Comparison of ENCODE assay signal across 12 mouse cellular contexts in the genomic region with DNA sequence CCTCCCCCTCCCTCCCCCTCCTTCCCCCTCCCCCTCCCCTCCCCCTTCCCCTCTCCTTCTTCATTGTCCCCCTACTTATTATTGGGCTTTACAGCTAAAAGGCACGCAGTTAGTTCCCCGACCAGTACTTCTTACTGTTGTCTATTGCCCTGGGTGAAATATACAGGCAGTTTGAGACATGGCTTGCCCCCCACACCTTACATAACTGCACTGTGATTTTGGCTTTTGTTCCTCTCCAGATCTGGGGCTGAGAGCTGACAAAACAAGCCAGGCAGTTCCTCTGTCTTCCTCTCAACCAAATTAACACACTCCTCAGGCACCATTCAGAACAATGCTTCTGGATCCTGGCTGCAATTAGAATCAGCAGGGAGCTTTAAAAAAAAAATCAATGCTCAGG.
A peak's percentile ranks its signal among the peaks of the same experiment; 100 is the strongest.
DNase-seq lines count a peak whose midpoint lies in the region; ATAC-seq lines count a peak whose summit lies in the region.
"Had no signal": no experiment of that assay in that cellular context is flagged by ENCODE, and none has a peak within 500 bp of the region (broad histone marks: within the 10 kb centered on the region; RNA-seq: fewer than 3 reads in every experiment).

No protein-coding gene starts in this region.

- intact Hi-C loops in heart, postnatal 14 days (cut with DNase I): no loop called here

- no peak overlapping the region for H3K27ac ChIP-seq in heart, embryonic 10.5 days
- peak overlapping the region; percentile 38; the same call in 1 of the 2 replicates for H3K27ac ChIP-seq in embryonic facial prominence, embryonic 11.5 days (replicated peaks; ENCODE audit: low read depth, low read length)
- H3K27ac ChIP-seq in hindbrain, embryonic 16.5 days (ENCODE audit: low read depth, low read length): no peak overlapping the region
- peak overlapping the region; percentile 63; the same call in 1 of the 2 replicates for H3K27ac ChIP-seq in neural tube, embryonic 14.5 days (ENCODE audit: low read depth, low read length)
- H3K27ac ChIP-seq: liver, embryonic 14.5 days had no signal

- DNase-seq in heart, embryonic 10.5 days (ENCODE audit: low spot score): no peak
- no peak for DNase-seq in heart, adult 8-10 months (ENCODE audit: low spot score)
- peak; percentile 50 for DNase-seq in embryonic facial prominence, embryonic 11.5 days (ENCODE audit: low spot score)
- DNase-seq in thymus, postnatal 0 days (ENCODE audit: low spot score): no peak
- DNase-seq in right cerebral cortex, postnatal 4 days: no peak
- DNase-seq in heart, postnatal 14 days: no peak
- DNase-seq: adrenal gland, postnatal 25 days had no signal

- WGBS in heart, embryonic 10.5 days: 0% methylated on average over 2 of the region's 2 CpGs
- 6% methylated on average over 2 of the region's 2 CpGs for WGBS in embryonic facial prominence, embryonic 11.5 days
- WGBS in hindbrain, embryonic 16.5 days: 0% methylated on average over 2 of the region's 2 CpGs
- 7% methylated on average over 2 of the region's 2 CpGs for WGBS in neural tube, embryonic 14.5 days

- H3K9me3 ChIP-seq in heart, embryonic 10.5 days: no peaks in the 10 kb centered on the region
- no peaks in the 10 kb centered on the region for H3K9me3 ChIP-seq in embryonic facial prominence, embryonic 11.5 days (replicated peaks; ENCODE audit: control insufficient read depth, low read length)
- no peaks in the 10 kb centered on the region for H3K9me3 ChIP-seq in hindbrain, embryonic 16.5 days (ENCODE audit: control insufficient read depth, low read length)
- no peaks in the 10 kb centered on the region for H3K9me3 ChIP-seq in neural tube, embryonic 14.5 days (ENCODE audit: control insufficient read depth, low read length)

- ATAC-seq in embryonic facial prominence, embryonic 11.5 days (replicated peaks; ENCODE audit: insufficient number of reproducible peaks, low FRiP score, low TSS enrichment, low read depth): no peak
- 0 out of 2 replicates have a peak, but pooled peaks have one; percentile 13 for ATAC-seq in hindbrain, embryonic 16.5 days
- peak; percentile 32; the same call in 1 of the 2 replicates for ATAC-seq in neural tube, embryonic 14.5 days (ENCODE audit: low read depth)
- ATAC-seq: intestine, postnatal 0 days had no signal

- no peaks in the 10 kb centered on the region for H3K36me3 ChIP-seq in heart, embryonic 10.5 days
- no peaks in the 10 kb centered on the region for H3K36me3 ChIP-seq in embryonic facial prominence, embryonic 11.5 days (replicated peaks; ENCODE audit: control insufficient read depth, insufficient read depth, low read depth, low read length)
- H3K36me3 ChIP-seq in hindbrain, embryonic 16.5 days (ENCODE audit: control insufficient read depth, insufficient read depth, low read length): no peaks in the 10 kb centered on the region
- H3K36me3 ChIP-seq in neural tube, embryonic 14.5 days (ENCODE audit: control insufficient read depth, insufficient read depth, low read length): no peaks in the 10 kb centered on the region

- peak overlapping the region; percentile 55; the same call in 1 of the 2 replicates for H3K4me3 ChIP-seq in heart, embryonic 10.5 days
- H3K4me3 ChIP-seq in embryonic facial prominence, embryonic 11.5 days (ENCODE audit: low read depth, low read length): no peak overlapping the region
- no peak overlapping the region for H3K4me3 ChIP-seq in hindbrain, embryonic 16.5 days (ENCODE audit: low read length)
- H3K4me3 ChIP-seq in neural tube, embryonic 14.5 days (ENCODE audit: low read depth, low read length): no peak overlapping the region
- H3K4me3 ChIP-seq: myocyte had no signal

- peaks cover 34% of the 10 kb centered on the region for H3K4me1 ChIP-seq in heart, embryonic 10.5 days
- H3K4me1 ChIP-seq in embryonic facial prominence, embryonic 11.5 days (ENCODE audit: control insufficient read depth, insufficient read depth, low read length): 0 out of 2 replicates have a peak, but pooled peaks cover 3% of the 10 kb centered on the region
- peaks cover 16% of the 10 kb centered on the region for H3K4me1 ChIP-seq in hindbrain, embryonic 16.5 days (ENCODE audit: control insufficient read depth, insufficient read depth, low read depth, low read length)
- peaks cover 19% of the 10 kb centered on the region; the same call in 1 of the 2 replicates for H3K4me1 ChIP-seq in neural tube, embryonic 14.5 days (ENCODE audit: control insufficient read depth, insufficient read depth, low read length)

- H3K27me3 ChIP-seq in heart, embryonic 10.5 days (ENCODE audit: insufficient read depth, poor library complexity, severe bottlenecking): peaks cover 25% of the 10 kb centered on the region
- H3K27me3 ChIP-seq in embryonic facial prominence, embryonic 11.5 days (ENCODE audit: control insufficient read depth, insufficient read depth, low read length): no peaks in the 10 kb centered on the region
- H3K27me3 ChIP-seq in hindbrain, embryonic 16.5 days (replicated peaks; ENCODE audit: control insufficient read depth, insufficient read depth, low read length): peaks cover 2% of the 10 kb centered on the region
- H3K27me3 ChIP-seq in neural tube, embryonic 14.5 days (ENCODE audit: control insufficient read depth, insufficient read depth, low read length): no peaks in the 10 kb centered on the region

- no peak overlapping the region for H3K4me2 ChIP-seq in embryonic facial prominence, embryonic 11.5 days (ENCODE audit: low read depth, low read length)
- H3K4me2 ChIP-seq in hindbrain, embryonic 16.5 days (ENCODE audit: low read length): no peak overlapping the region; the same call in 1 of the 2 replicates
- no peak overlapping the region for H3K4me2 ChIP-seq in neural tube, embryonic 14.5 days (ENCODE audit: low read depth, low read length)

- no peak overlapping the region for H3K9ac ChIP-seq in embryonic facial prominence, embryonic 11.5 days (replicated peaks; ENCODE audit: low read length)
- no peak overlapping the region for H3K9ac ChIP-seq in hindbrain, embryonic 16.5 days (ENCODE audit: low read depth, low read length)
- H3K9ac ChIP-seq in neural tube, embryonic 14.5 days (replicated peaks; ENCODE audit: low read depth, low read length): no peak overlapping the region
- H3K9ac ChIP-seq: liver, embryonic 14.5 days had no signal

Comparison
In these comparisons a context has a peak if more than half of its experiments do, and no peak if none do; other contexts are left out.
1. H3K27ac ChIP-seq: peak in embryonic facial prominence, embryonic 11.5 days (single experiment) and neural tube, embryonic 14.5 days (single experiment); none in heart, embryonic 10.5 days (single experiment) and hindbrain, embryonic 16.5 days (single experiment).